Mouse (Mus musculus) brain, embryonic 14.5 days (tissue): ENCODE measurements around the gene Comp. TPM values are rescaled to one million over a fixed set of nuclear protein-coding genes. Genes with fewer than 3 reads are reported as not detected.
A peak's percentile ranks its signal among the peaks of the same experiment; 100 is the strongest.

Experiments
- DNase-seq: peaks from one replicate; pipeline ENCODE4 v3.0.0-alpha.2; 2011; ENCODE audit warnings: low read depth
- CTCF ChIP-seq: fragments of 200-500 bp; IDR thresholded peaks from 2 replicates; pipeline ENCODE4 v1.5.1; 2012; ENCODE audit warnings: inconsistent platforms, mild to moderate bottlenecking, moderate library complexity, borderline replicate concordance; ENCODE audit not compliant: insufficient read depth, insufficient read length; ENCODE audit errors: extremely low read depth
- POLR2A ChIP-seq: fragments of 200-500 bp; IDR thresholded peaks from 2 replicates; pipeline ENCODE4 v1.6.1; 2012; ENCODE audit warnings: mild to moderate bottlenecking, inconsistent platforms, borderline replicate concordance; ENCODE audit not compliant: poor library complexity, insufficient read depth, insufficient read length, severe bottlenecking; ENCODE audit errors: extremely low read depth
- polyA plus RNA-seq: library from polyadenylated mRNA; depleted of rRNA; stranded (reverse); fragments of >200 nt; gene quantifications from 2 replicates; pipeline ENCODE4 v1.2.3, GENCODE M21; 2012

Gene Comp
- polyA plus RNA-seq, 1 experiment: 0.12 TPM

DNA sequence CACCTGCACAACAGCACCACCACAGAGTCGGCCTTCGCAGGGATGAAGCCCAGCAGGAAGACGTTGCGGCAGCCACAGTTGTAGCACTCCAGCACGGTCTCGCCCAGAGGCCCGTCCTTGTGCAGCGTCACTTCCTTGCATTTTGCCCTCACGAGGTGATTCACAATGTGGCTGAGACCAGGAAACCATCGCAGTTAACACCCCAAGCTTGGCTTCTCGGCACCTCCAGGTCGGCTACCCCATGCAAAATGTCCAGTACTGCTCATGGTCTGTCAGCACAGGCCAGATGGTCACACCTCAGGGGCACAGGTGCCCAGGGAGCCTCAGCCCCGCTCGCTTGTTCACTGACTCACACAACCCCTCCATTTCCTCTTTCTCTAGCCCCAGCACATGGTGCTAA is 31.4 kb upstream of the Comp start:
- DNase-seq: no peak
- no peak for TF ChIP-seq CTCF
- TF ChIP-seq POLR2A: no peak

DNA sequence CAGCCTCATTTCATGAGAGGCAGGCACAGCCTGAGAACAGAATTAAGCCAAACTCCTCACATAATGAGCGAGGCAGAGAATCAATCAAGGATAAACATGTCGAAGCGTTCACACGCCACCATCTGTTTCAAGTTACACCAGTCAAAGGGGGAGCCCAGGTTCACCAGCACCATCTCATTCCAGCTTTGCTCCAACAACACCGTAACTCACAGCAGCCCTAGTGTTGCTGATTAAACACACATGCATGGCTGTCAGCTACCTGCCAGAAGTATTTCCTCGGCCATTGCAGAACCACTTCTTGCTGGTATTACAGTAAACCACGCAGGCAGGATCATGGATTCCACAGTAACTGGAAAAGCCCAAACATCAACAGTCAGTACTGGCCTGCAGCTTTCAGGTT is 30.3 kb upstream of the Comp start:
- DNase-seq: peak; percentile 39
- TF ChIP-seq POLR2A: no peak

DNA sequence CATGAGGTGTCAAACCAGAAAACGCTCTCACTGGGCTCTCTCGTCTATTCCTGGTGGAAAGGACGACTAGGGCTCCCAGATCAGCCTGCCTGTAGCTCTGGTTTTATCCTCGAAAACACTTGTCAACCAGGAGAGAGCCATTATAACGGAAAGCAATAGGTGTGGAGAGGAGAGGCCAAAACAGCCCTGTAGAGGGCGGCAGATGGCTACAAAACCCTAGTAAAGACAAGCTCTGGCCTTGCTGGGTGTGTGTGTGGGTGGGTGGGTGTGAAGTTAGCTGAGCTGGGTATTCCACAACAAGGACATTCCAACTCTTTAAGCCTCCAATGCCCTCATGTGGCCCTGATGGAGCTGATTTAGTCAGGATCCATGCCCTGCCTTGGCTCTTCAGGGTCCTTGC is 29.7 kb upstream of the Comp start:
- TF ChIP-seq CTCF (peak; percentile 66), POLR2A (no peak)
- DNase-seq: peak; percentile 63

DNA sequence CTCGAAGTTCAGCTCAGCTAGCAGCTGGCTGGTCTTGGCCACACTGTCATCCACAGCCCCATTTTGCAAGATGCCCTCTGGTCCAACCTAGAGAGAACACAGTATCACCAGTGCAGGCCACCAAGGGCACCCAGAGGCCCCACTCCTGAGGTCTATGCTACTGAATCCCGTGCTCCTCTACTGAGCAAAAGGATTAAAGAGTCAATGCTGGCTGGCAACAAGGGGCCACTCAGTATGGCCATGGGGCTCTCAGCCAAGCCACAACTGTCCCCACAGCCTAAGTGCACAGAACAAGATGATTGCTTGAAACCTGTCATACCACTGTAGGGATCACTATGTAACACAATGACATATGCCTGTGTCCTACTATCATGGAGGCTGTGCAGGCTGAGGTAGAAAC is 29.1 kb upstream of the Comp start:
- no peak for DNase-seq
- TF ChIP-seq CTCF (no peak), POLR2A (no peak)

GRCm38 (mm10) chr8:70347443-70347842 is 25.9 kb upstream of the Comp start:
- DNase-seq: no peak
- TF ChIP-seq POLR2A: no peak
- no peak for TF ChIP-seq CTCF

GRCm38 (mm10) chr8:70347860-70348420 is 25.4 kb upstream of the Comp start:
- TF ChIP-seq CTCF (no peak), POLR2A (no peak)
- no peak for DNase-seq

- DNase-seq: peak; percentile 28
- TF ChIP-seq POLR2A (no peak), CTCF (no peak)
These were observed 22.0 kb upstream of the Comp start for GRCm38 (mm10) chr8:70351035-70351999.

- no peak for DNase-seq
- TF ChIP-seq POLR2A (no peak), CTCF (no peak)
These were observed 21.4 kb upstream of the Comp start for GRCm38 (mm10) chr8:70352000-70352384.

- DNase-seq: no peak
- TF ChIP-seq CTCF (no peak), POLR2A (no peak)
These were observed 20.7 kb upstream of the Comp start for GRCm38 (mm10) chr8:70352657-70353151.

- peak; percentile 99 for DNase-seq
- TF ChIP-seq POLR2A (peak; percentile 57), CTCF (no peak)
These were observed 20.1 kb upstream of the Comp start, which contains the start of gene Upf1 for GRCm38 (mm10) chr8:70353194-70353817. Gene Upf1, minus strand, starts transcription at chr8:70353278.

DNA sequence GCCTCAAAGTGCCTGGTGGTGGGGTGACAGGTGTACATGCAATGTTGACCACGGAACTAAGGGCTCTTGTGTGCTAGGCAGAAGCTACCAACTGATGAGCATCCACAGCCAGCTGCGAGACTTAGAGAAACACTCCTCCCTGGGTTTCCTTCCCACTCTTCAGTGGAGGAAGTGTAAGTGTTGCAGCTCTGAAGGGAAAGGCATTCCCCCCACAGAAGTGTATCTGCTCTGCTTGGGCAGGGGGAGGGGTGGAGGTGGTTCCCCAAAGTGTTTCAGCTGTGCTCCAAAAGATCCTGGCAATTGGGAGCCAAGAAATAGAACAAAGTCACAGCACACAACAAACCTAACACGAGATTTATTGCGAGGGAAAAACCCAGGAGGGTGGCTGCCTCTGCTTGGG is 19.4 kb upstream of the Comp start:
- DNase-seq: no peak
- TF ChIP-seq CTCF: no peak
- no peak for TF ChIP-seq POLR2A

DNA sequence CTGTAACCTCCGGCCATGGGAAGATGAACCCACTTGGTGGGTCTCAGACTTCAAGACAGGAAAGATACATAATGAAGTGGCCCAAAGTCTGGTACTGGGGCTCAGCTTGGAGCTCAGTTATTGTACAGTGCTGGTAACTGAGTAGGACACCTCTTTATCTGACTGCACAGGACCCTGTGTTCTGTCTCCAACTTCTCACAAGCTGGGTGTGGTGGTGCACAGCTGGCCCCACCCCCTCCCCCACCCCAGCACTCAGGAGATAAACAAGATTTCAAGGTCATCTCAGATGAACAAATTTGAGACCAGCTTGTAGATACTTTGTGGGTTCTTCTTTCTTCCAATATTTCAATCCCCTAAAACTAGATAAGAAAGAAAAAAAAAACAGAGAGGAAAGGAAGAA is 17.2 kb upstream of the Comp start:
- TF ChIP-seq CTCF (no peak), POLR2A (no peak)
- no peak for DNase-seq
